Mouse (Mus musculus): ENCODE measurements around the gene Olfr102. TPM values are rescaled to one million over a fixed set of nuclear protein-coding genes. Genes with fewer than 3 reads are reported as not detected.
A peak's percentile ranks its signal among the peaks of the same experiment; 100 is the strongest.

Gene Olfr102
- not detected in 2 replicates for polyA plus RNA-seq (2015; fragmentation: Nextera tagmentation; extraction: Ambion mirVana)

- no peak for ATAC-seq
- Histone ChIP-seq H3K9me3 (no peaks in the 10 kb centered on the region), H3K4me3 (replicated peaks) (no peak within 1 kb of the TSS), H3K9ac (no peak within 1 kb of the TSS), H3K27me3 (replicated peaks) (no peaks in the 10 kb centered on the region), H3K4me2 (replicated peaks) (no peak within 1 kb of the TSS), H3K27ac (no peak within 1 kb of the TSS), H3K36me3 (no peaks in the 10 kb centered on the region), H3K4me1 (replicated peaks) (no peaks in the 10 kb centered on the region)
These were observed at the start of gene Olfr102 for GRCm38 (mm10) chr17:37316954-37317353. Gene Olfr102, minus strand, starts transcription at chr17:37317054.

DNA sequence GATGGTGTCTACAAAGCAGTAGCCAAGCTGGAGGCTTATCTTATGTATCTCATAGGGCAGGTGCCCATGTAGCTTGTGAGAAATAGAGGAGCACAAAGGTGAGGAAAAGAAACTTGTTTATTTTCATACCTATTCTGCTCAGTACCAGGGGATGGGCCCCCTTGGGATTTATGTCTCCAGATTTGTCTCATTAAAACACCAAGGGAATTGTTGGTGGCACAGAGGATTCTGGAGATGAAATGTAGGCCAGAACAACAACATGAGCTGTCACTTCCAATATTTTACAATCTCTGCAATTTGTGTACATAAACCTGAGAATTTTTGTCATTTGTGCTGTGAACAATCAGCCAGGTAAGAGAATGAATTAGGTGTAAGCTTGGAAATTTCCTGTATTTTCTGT is 42.4 kb upstream of the Olfr102 start, which contains the start of gene Olfr104-ps:
Gene Olfr104-ps, plus strand, starts transcription at position 301 of the 400 bp plus-strand sequence.
- no peak within 1 kb of the TSS for H3K27ac ChIP-seq
- H3K4me2 ChIP-seq (replicated peaks) = no peak within 1 kb of the TSS
- no peak within 1 kb of the TSS for H3K9ac ChIP-seq
- no peaks in the 10 kb centered on the region for H3K9me3 ChIP-seq
- no peak for ATAC-seq
- H3K4me3 ChIP-seq (replicated peaks) = no peak within 1 kb of the TSS
- no peaks in the 10 kb centered on the region for H3K36me3 ChIP-seq
- H3K27me3 ChIP-seq (replicated peaks) = no peaks in the 10 kb centered on the region
- no peaks in the 10 kb centered on the region for H3K4me1 ChIP-seq (replicated peaks)

DNA sequence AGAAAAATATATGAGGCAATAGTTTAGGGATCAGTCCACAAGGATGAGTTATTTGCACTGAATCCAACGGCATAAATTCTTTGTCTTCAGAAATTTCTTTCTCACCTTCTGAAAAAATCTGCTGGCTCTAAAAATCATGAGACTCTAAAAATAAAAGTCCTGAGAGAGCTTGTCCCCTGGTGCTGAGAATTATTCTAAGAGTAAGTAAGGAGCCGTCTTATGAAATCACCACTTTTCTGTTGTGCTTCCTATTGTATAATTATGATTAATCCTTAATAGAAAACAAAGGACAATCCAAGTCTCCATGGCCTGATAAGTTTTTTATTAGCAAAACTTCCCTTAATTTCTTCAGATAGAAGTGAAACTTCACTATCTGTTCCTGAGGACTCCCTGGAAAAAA is 22.7 kb upstream of the Olfr102 start, which contains the start of gene Olfr103:
Gene Olfr103, minus strand, starts transcription at position 101 of the 400 bp plus-strand sequence.
- H3K4me3 ChIP-seq (replicated peaks) = no peak within 1 kb of the TSS
- ATAC-seq = no peak
- no peak within 1 kb of the TSS for H3K4me2 ChIP-seq (replicated peaks)
- no peaks in the 10 kb centered on the region for H3K4me1 ChIP-seq (replicated peaks)
- no peaks in the 10 kb centered on the region for H3K36me3 ChIP-seq
- no peaks in the 10 kb centered on the region for H3K9me3 ChIP-seq
- H3K9ac ChIP-seq = no peak within 1 kb of the TSS
- no peak within 1 kb of the TSS for H3K27ac ChIP-seq
- H3K27me3 ChIP-seq (replicated peaks) = no peaks in the 10 kb centered on the region
- WGBS = 84% methylated on average over 2 of the region's 2 CpGs

GRCm38 (mm10) chr17:37310146-37310699 is 6.6 kb downstream of the Olfr102 start:
- Histone ChIP-seq H3K4me1 (replicated peaks) (no peaks in the 10 kb centered on the region), H3K36me3 (no peaks in the 10 kb centered on the region), H3K27me3 (replicated peaks) (no peaks in the 10 kb centered on the region), H3K9ac (no peak overlapping the region), H3K27ac (no peak overlapping the region), H3K9me3 (no peaks in the 10 kb centered on the region), H3K4me2 (replicated peaks) (no peak overlapping the region), H3K4me3 (replicated peaks) (no peak overlapping the region)
- 27% methylated on average over 2 of the region's 2 CpGs for WGBS
- ATAC-seq = peak; percentile 89

GRCm38 (mm10) chr17:37308483-37308882 is 8.4 kb downstream of the Olfr102 start:
- ATAC-seq = no peak
- H3K4me3 ChIP-seq (replicated peaks) = no peak overlapping the region
- no peaks in the 10 kb centered on the region for H3K9me3 ChIP-seq
- H3K27ac ChIP-seq = no peak overlapping the region
- H3K4me1 ChIP-seq (replicated peaks) = no peaks in the 10 kb centered on the region
- H3K27me3 ChIP-seq (replicated peaks) = no peaks in the 10 kb centered on the region
- WGBS = 38% methylated on average over 4 of the region's 4 CpGs
- H3K36me3 ChIP-seq = no peaks in the 10 kb centered on the region
- H3K4me2 ChIP-seq (replicated peaks) = no peak overlapping the region
- H3K9ac ChIP-seq = no peak overlapping the region

GRCm38 (mm10) chr17:37304213-37304612 is 12.6 kb downstream of the Olfr102 start, which contains the start of gene Olfr101:
Gene Olfr101, minus strand, starts transcription at chr17:37304313.
- ATAC-seq = no peak
- 84% methylated on average over 4 of the region's 4 CpGs for WGBS
- H3K4me2 ChIP-seq (replicated peaks) = no peak within 1 kb of the TSS
- H3K4me3 ChIP-seq (replicated peaks) = no peak within 1 kb of the TSS
- no peaks in the 10 kb centered on the region for H3K4me1 ChIP-seq (replicated peaks)
- H3K27me3 ChIP-seq (replicated peaks) = no peaks in the 10 kb centered on the region
- no peaks in the 10 kb centered on the region for H3K36me3 ChIP-seq
- no peak within 1 kb of the TSS for H3K27ac ChIP-seq
- no peaks in the 10 kb centered on the region for H3K9me3 ChIP-seq
- H3K9ac ChIP-seq = no peak within 1 kb of the TSS

DNA sequence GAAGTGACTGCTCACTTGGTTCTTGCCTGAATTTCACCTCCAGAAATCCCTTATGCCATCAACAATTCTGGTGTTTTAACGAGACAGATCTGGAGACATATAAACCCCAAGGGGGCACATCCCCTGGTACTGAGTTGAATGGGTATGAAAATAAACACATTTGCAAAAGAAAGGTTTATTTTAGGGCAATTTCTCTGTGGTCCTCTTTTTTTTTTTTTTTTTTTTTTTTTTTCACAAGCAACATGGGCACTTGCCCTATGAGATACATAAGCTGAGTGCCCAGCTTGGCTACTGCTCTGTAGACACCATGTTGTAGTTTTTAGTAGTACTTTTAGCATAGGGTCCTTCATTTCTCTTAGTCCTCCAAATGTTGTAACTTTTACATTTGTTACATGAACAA is 33.5 kb downstream of the Olfr102 start, which contains the start of gene Olfr99:
Gene Olfr99, minus strand, starts transcription at position 101 of the 400 bp plus-strand sequence.
- H3K9ac ChIP-seq = no peak within 1 kb of the TSS
- ATAC-seq = no peak
- H3K4me1 ChIP-seq (replicated peaks) = no peaks in the 10 kb centered on the region
- H3K4me3 ChIP-seq (replicated peaks) = no peak within 1 kb of the TSS
- H3K36me3 ChIP-seq = no peaks in the 10 kb centered on the region
- no peak within 1 kb of the TSS for H3K27ac ChIP-seq
- H3K27me3 ChIP-seq (replicated peaks) = no peaks in the 10 kb centered on the region
- no peaks in the 10 kb centered on the region for H3K9me3 ChIP-seq
- WGBS = 76% methylated on average over 1 of the region's 1 CpGs
- H3K4me2 ChIP-seq (replicated peaks) = no peak within 1 kb of the TSS

- ATAC-seq = no peak
- WGBS = 74% methylated on average over 1 of the region's 1 CpGs
- H3K27me3 ChIP-seq (replicated peaks) = no peaks in the 10 kb centered on the region
- H3K4me3 ChIP-seq (replicated peaks) = no peak overlapping the region
- no peak overlapping the region for H3K9ac ChIP-seq
- no peaks in the 10 kb centered on the region for H3K36me3 ChIP-seq
- no peak overlapping the region for H3K4me2 ChIP-seq (replicated peaks)
- H3K4me1 ChIP-seq (replicated peaks) = no peaks in the 10 kb centered on the region
- H3K27ac ChIP-seq = no peak overlapping the region
- H3K9me3 ChIP-seq = no peaks in the 10 kb centered on the region
These were observed 36.5 kb downstream of the Olfr102 start for GRCm38 (mm10) chr17:37280331-37280730.

DNA sequence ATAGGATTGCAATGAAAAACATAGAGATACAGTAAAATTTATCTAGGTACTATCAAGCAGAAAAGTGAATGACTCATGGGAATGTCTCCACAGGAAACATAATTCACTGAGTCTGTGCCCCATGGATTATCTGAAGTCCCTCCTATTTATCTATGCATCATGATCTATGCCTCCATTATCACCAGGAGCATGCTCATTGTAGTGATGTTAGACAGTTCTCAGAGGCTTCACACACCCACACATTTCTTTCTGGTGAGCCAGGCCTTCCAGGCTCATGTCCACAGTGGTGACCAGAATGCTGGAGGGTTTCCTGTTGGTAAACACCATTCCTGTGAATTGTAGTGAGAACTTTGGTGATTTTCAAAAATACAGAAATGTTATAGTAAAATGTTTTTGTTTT is 40.3 kb downstream of the Olfr102 start:
- no peak for ATAC-seq
- Histone ChIP-seq H3K4me2 (replicated peaks) (no peak overlapping the region), H3K27ac (no peak overlapping the region), H3K4me1 (replicated peaks) (no peaks in the 10 kb centered on the region), H3K36me3 (no peaks in the 10 kb centered on the region), H3K9me3 (no peaks in the 10 kb centered on the region), H3K4me3 (replicated peaks) (no peak overlapping the region), H3K9ac (no peak overlapping the region), H3K27me3 (replicated peaks) (no peaks in the 10 kb centered on the region)

- H3K4me3 ChIP-seq (replicated peaks) = no peak overlapping the region
- no peak for ATAC-seq
These were observed 41.1 kb downstream of the Olfr102 start for GRCm38 (mm10) chr17:37275626-37276248.

DNA sequence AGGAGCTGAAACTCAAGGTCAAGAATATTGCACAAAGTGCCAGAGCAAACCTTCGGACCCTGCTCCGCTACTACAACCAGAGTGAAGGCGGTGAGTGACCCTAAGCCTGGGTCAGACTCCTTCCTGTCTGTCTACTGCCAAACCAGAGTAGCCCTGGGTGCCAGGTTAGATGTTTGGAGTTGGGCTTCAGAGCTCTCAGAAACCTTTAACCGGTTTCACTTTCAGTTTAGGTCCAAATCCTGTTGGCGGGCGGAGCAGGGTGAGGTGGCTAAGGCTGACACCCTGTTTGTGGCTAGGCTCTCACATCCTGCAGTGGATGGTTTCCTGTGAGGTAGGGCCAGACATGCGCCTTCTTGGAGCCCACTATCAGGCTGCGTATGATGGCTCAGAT is 46.2 kb downstream of the Olfr102 start:
- WGBS = 45% methylated on average over 8 of the region's 8 CpGs
- ATAC-seq = peak; percentile 74
- no peak overlapping the region for H3K27ac ChIP-seq

More at GRCm38 (mm10) chr17:37275626-37276248, 41.1 kb downstream of the Olfr102 start:
- H3K4me2 ChIP-seq (replicated peaks) = no peak overlapping the region
- no peak overlapping the region for H3K9ac ChIP-seq
- no peaks in the 10 kb centered on the region for H3K9me3 ChIP-seq
- 88% methylated on average over 2 of the region's 2 CpGs for WGBS
- no peaks in the 10 kb centered on the region for H3K27me3 ChIP-seq (replicated peaks)
- H3K27ac ChIP-seq = no peak overlapping the region
- H3K36me3 ChIP-seq = no peaks in the 10 kb centered on the region
- H3K4me1 ChIP-seq (replicated peaks) = no peaks in the 10 kb centered on the region; the same call in 1 of the 2 replicates

DNA sequence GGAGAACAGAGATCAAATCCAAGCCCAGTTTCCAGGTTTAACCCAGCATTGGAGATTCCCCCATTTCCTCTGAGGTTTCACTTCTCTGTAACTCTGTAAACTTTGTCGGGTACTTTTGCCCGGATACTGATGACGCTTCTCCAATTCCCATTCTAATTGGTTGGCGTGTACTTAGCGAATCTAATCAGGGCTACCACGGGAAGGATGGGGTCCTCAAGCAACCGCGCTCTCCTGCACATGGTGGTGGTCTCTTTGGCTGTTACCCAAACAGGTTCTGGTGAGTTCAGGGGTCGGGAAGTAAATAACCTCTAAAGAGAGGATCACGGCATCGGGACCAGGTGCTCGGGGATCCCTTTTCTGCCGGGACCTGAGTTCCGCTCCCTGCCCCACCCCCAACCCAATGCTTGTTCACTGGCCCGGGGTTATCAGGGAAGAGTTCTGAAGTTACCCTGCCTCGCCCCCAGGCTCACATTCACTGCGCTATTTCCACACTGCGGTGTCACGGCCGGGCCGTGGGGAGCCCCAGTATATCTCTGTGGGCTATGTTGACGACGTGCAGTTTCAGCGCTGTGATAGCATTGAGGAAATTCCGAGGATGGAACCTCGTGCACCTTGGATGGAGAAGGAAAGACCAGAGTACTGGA is 46.7 kb downstream of the Olfr102 start, which contains the start of gene H2-M3:
Gene H2-M3, plus strand, starts transcription at position 163 of the 644 bp plus-strand sequence.
- peak within 1 kb of the TSS; percentile 47; the same call in 1 of the 2 replicates for H3K9ac ChIP-seq
- 2% methylated on average over 26 of the region's 26 CpGs for WGBS

More for the DNA sequence above, 46.2 kb downstream of the Olfr102 start:
- Histone ChIP-seq H3K9me3 (no peaks in the 10 kb centered on the region), H3K4me3 (replicated peaks) (peak overlapping the region; percentile 55), H3K36me3 (no peaks in the 10 kb centered on the region), H3K27me3 (replicated peaks) (no peaks in the 10 kb centered on the region), H3K9ac (peak overlapping the region; percentile 47; the same call in 1 of the 2 replicates), H3K4me1 (replicated peaks) (no peaks in the 10 kb centered on the region; the same call in 1 of the 2 replicates), H3K4me2 (replicated peaks) (peak overlapping the region; percentile 93)

More for the DNA sequence above, 46.7 kb downstream of the Olfr102 start, which contains the start of gene H2-M3:
- Histone ChIP-seq H3K27me3 (replicated peaks) (no peaks in the 10 kb centered on the region), H3K4me1 (replicated peaks) (no peaks in the 10 kb centered on the region; the same call in 1 of the 2 replicates), H3K36me3 (no peaks in the 10 kb centered on the region), H3K4me3 (replicated peaks) (peak within 1 kb of the TSS; percentile 55), H3K4me2 (replicated peaks) (peak within 1 kb of the TSS; percentile 93), H3K9me3 (no peaks in the 10 kb centered on the region), H3K27ac (no peak within 1 kb of the TSS)
- peak; percentile 97 for ATAC-seq

All from intestine, embryonic 15.5 days (tissue).